Mouse (Mus musculus) myocyte (in vitro differentiated cells): ENCODE data around the gene Katnal1.

Source experiments
- E2F4 ChIP-seq: IDR thresholded peaks from one replicate; pipeline ENCODE4 v1.6.1; 2011; ENCODE audit warnings: mild to moderate bottlenecking, control low read depth, moderate library complexity; ENCODE audit not compliant: insufficient read depth
- MAX ChIP-seq: IDR thresholded peaks from one replicate; pipeline ENCODE4 v1.6.1; 2011; ENCODE audit warnings: low read depth, mild to moderate bottlenecking, control low read depth
- MYOD1 ChIP-seq, 3 experiments: IDR thresholded peaks; one replicate each; pipeline ENCODE4 v1.6.1; 2011; ENCODE audit warnings: control low read depth in 2 of 3, low read depth in 2 of 3, mild to moderate bottlenecking in 2 of 3, moderate library complexity in 1 of 3; ENCODE audit not compliant: insufficient read length in 2 of 3, control insufficient read depth in 1 of 3
- MYOG ChIP-seq, 3 experiments: IDR thresholded peaks; one replicate each; pipeline ENCODE4 v1.6.1; 2011; ENCODE audit warnings: control low read depth in 2 of 3, low read depth in 2 of 3, mild to moderate bottlenecking in 2 of 3; ENCODE audit not compliant: insufficient read length in 2 of 3, control insufficient read depth in 1 of 3, insufficient read depth in 1 of 3
- POLR2A ChIP-seq: IDR thresholded peaks from one replicate; pipeline ENCODE4 v1.6.1; 2011; ENCODE audit warnings: low read depth, mild to moderate bottlenecking, control low read depth, moderate library complexity; ENCODE audit not compliant: insufficient read length
- POLR2AphosphoS2 ChIP-seq: IDR thresholded peaks from one replicate; pipeline ENCODE4 v1.6.1; 2011; ENCODE audit warnings: low read depth, control low read depth; ENCODE audit not compliant: insufficient read length
- TCF12 ChIP-seq: IDR thresholded peaks from one replicate; pipeline ENCODE4 v1.6.1; 2011; ENCODE audit warnings: mild to moderate bottlenecking, control low read depth; ENCODE audit not compliant: poor library complexity, insufficient read depth, severe bottlenecking
- USF1 ChIP-seq: IDR thresholded peaks from one replicate; pipeline ENCODE4 v1.6.1; 2011; ENCODE audit warnings: low read depth, mild to moderate bottlenecking, control low read depth, moderate library complexity

GRCm38 (mm10) chr5:148918049-148918448 lies 11.1 kb downstream of the Katnal1 start:
- TF ChIP-seq MYOG (IDR thresholded peaks at IDR 0.05; ENCODE audit: control insufficient read depth in 1 of 3, insufficient read depth in 1 of 3, insufficient read length in 2 of 3, low read depth in 2 of 3): no peak
- no peak for TF ChIP-seq MAX
- no peak for TF ChIP-seq MYOD1 (IDR thresholded peaks at IDR 0.05; ENCODE audit: control insufficient read depth in 1 of 3, insufficient read length in 2 of 3, low read depth in 2 of 3)
- no peak for TF ChIP-seq POLR2A
- TF ChIP-seq TCF12: no peak
- no peak for TF ChIP-seq E2F4
- TF ChIP-seq POLR2AphosphoS2: no peak
- TF ChIP-seq USF1: no peak
